Mouse (Mus musculus) cortical plate, adult 2 months (tissue): Measurements from ENCODE around the gene Foxd4. TPM values are rescaled to one million over a fixed set of nuclear protein-coding genes. Genes with fewer than 3 reads are reported as not detected.
"Not testable (repeated sequence)": the region's sequence is repeated elsewhere in the genome, so short reads cannot be mapped to it uniquely, and the experiment has no call there.

Experiments used
- H3K27ac ChIP-seq: fragments of 200-500 bp; 2 replicates; pipeline ENCODE4 v1.5.1; 2012; ENCODE audit warnings: low read length, control low read depth, inconsistent platforms; ENCODE audit not compliant: insufficient read depth
- H3K4me1 ChIP-seq: fragments of 200-500 bp; 2 replicates; pipeline ENCODE4 v1.6.1; 2011; ENCODE audit warnings: low read length; ENCODE audit not compliant: control insufficient read depth, insufficient read depth
- H3K4me3 ChIP-seq: fragments of 200-500 bp; 2 replicates; pipeline ENCODE4 v1.5.1; 2011; ENCODE audit warnings: mild to moderate bottlenecking, low read length, control low read depth; ENCODE audit not compliant: insufficient read depth
- CTCF ChIP-seq: fragments of 200-500 bp; IDR thresholded peaks from 2 replicates; pipeline ENCODE4 v1.5.1; 2011; ENCODE audit warnings: mild to moderate bottlenecking, control low read depth, low read length; ENCODE audit not compliant: insufficient read depth; ENCODE audit errors: extremely low read depth
- POLR2A ChIP-seq: fragments of 200-500 bp; IDR thresholded peaks from 2 replicates; pipeline ENCODE4 v1.6.1; 2011; ENCODE audit warnings: mild to moderate bottlenecking, low read length, control low read depth; ENCODE audit not compliant: insufficient read depth; ENCODE audit errors: extremely low read depth
- polyA plus RNA-seq: library from polyadenylated mRNA; depleted of rRNA; stranded (reverse); fragments of >200 nt; gene quantifications from 2 replicates; pipeline ENCODE4 v1.2.3, GENCODE M21; 2012

Gene Foxd4
- polyA plus RNA-seq, 1 experiment = not detected

DNA sequence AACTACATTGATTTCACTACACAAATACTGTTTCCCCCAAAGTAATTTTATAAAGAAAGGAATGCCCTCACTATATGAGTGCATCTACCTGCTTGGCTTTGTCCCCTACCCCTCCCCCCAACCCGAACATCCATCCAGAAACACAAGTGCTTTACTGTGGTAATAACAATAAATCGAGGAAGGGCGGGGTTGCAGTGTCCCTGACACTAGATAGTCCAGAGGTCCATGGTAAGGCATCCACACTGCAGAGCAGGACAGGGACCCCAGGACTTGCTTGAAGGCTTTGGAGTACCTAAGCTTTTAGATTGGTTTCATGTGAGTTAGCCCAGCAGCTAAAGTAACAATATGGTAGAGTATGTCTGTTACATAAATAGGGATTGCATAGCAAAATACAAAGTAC, 669 bp upstream of the Foxd4 start:
- Histone ChIP-seq H3K27ac (no peak overlapping the region), H3K4me3 (no peak overlapping the region), H3K4me1 (no peaks in the 10 kb centered on the region)
- TF ChIP-seq CTCF (no peak), POLR2A (no peak)

DNA sequence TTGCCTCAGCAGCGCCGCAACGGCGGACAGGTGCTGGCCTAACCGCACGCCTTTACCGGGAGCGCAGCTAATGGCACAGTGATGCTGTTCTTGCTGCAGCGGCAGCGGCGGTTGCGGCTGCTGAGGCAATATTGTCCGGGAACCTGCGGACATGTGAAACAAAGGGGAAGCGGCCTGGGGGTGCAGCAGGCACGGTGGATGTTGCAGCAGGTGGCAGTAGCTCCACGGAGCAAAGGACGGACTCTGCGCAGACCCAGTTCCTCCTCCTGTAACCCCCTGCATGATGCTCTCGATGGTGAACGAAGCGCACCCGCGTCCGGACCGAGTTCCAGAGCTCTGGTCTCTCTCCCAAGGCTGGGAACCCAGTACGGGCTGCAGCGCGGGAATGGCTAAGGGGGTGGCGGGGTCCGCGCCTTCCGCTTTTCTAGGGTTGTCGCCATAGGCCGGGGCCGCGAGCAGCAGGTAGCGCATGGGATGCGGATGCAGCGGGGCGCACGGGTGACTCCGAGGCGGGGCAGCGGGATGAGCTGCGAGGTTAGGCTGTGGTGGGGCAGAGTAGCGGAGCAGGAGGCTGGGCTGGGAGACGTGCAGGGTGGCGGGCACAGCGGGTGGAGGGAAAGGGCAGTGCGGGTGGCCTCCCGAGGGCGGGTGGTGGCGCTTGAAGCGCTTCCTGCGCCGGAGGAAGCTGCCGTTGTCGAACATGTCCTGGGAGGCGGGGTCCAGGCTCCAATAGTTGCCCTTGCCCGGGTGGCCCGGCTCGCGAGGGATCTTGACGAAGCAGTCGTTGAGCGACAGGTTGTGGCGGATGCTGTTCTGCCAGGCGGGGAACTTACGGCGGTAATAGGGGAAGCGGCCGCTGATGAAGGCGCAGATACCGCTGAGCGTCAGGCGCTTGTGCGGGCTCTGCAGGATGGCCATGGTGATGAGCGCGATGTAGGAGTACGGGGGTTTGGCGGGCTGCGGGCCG, 1.1 kb downstream of the Foxd4 start:
- no peak overlapping the region for H3K27ac ChIP-seq
- no peak overlapping the region for H3K4me3 ChIP-seq
- TF ChIP-seq POLR2A = no peak
- TF ChIP-seq CTCF = no peak
- H3K4me1 ChIP-seq = no peaks in the 10 kb centered on the region

DNA sequence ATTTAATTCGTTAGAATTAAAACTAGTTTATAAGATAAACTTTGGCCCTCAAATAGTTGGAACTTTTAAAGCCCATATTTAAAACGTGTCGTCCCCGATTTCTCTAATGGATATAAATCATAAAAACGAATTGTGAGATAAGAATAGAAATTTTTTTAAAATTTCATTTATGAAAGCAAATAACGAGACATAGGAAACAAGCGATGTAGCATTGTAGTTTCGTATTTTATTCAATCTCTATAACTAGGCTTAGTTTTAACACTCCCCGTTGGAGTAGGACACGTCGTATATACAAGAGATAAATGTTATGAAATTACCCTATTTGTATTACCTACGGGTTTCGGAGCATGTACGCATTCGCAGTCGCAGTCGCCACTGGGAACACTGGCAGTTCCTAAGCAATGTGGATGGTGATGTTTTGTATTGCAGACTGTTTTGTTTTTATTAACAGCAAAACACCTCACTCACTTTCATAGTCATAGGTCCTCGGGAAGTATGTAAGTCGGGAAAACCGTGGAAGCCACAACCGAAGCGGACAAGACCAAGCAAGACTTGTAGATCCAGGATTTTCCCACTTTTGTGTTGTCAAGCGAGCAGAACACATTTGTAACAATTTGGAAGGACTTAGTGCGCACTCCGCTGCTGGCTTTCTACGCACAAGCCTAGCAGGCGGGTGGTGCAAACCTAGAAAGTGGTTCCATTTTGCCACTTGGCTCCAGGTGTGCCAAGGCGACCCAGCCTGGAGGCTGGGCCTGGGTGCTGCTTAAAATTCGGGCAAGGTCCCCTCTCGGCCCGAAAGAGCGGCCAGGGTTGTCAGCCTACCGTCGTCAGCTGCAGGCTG, 2.0 kb downstream of the Foxd4 start:
- H3K4me1 ChIP-seq = no peaks in the 10 kb centered on the region
- H3K27ac ChIP-seq = no peak overlapping the region
- TF ChIP-seq CTCF (no peak), POLR2A (no peak)
- no peak overlapping the region for H3K4me3 ChIP-seq

DNA sequence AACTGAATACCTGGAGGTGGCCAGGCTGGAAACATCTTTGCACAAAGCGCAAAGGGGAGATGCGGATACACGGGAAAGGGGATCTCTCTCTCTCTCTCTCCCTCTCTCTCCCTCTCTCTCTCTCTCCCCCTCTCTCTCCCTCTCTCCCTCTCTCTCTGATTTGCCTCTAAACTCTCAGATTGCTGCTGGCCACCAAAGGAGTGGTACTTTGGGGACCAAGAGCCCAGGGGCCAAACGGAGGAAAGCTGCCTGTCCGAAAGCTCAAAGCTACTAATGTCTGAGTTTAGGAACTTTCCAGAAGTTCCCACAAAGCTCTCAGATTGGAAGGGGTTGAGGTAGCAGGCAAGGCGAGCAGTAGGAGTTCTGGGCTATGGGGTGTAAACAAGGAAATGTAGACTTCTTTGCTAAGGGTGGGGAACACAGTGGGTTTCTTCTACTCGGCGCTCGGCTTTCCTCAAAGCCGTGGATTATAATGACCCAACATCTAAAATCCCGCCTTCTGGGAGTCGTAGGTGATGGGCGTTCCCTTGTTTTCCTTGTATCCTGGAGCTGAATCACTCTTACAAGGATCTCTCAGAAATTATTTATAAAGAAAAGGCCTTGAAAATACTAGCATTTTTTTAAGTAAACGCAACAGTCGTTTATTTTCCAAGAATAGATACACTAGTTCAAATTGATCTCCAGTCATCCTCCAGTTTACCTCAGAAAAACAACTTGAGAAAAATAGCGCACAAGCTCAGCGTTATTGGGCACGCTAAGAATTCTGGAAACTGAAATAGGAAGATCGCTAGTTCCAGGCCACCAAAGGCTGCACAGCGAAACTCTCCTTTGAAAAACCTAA, 2.9 kb downstream of the Foxd4 start:
- Histone ChIP-seq H3K4me3 (no peak overlapping the region), H3K27ac (no peak overlapping the region), H3K4me1 (no peaks in the 10 kb centered on the region)
- TF ChIP-seq CTCF (no peak), POLR2A (no peak)

DNA sequence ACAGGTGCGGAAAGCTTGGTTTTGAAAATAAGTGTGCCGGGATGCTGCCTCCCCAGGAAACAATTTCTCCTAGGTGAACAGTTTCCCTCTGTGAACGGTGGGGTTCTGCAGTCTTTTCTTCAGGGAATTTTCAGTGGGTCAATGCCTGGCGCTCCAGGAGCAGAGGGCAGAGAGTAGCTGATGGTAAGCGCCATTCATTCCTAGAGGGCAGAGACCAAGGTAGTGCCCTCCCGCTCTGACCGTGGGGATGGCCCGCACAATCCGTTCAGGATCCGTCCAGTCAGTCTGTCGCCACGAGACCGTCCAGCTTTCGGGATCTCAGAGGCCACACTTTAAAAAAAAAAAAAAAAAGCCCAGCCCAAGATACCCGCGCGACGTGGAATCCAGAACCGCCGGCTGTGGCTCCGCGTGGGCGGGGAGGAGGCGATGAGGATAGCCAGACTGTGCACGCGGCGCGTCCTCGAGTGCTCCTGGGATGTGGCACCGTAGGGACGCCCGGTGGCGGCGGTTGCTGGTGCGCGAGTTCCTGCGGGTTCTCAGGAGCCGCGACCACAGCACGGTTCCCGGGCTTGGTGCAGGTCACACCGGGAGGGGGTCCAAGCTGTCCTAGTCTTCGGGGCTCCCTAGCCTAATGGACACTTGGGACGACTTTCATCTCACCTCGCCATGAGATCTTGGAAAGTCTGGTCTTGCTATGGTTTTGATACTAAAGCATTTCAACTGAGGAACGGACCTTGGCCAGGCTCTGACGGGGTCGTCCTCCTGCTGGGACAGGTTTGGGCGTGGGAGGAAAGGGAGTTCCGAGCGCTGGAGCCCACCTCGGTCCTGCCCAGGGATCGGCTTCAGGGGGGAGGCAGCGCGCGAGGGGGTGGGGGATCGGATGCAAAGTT, 3.7 kb downstream of the Foxd4 start:
- Histone ChIP-seq H3K27ac (no peak overlapping the region), H3K4me3 (no peak overlapping the region), H3K4me1 (no peaks in the 10 kb centered on the region)
- TF ChIP-seq CTCF (no peak), POLR2A (no peak)

DNA sequence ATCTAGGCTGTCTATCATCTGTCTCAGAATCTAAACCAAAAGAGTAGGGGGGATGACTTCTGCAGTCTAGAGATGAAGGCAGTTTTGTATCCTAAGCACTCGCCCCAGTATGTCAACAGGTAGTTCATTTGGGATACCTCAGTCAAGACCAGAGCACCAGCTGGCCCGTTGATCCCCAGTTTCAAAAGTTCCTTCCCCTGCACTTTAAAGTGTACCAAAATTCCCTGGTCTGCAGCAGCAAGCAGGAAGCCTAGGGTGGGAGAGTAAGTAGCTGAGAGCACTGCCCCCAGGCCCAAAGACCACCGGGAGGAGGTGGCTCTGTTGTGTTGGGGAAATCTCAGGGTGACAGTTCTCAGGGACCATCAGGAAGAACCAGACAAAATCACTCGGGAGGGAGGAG, 4.5 kb downstream of the Foxd4 start:
- Histone ChIP-seq H3K27ac (no peak overlapping the region), H3K4me3 (no peak overlapping the region), H3K4me1 (no peaks in the 10 kb centered on the region)
- TF ChIP-seq POLR2A = no peak
- TF ChIP-seq CTCF = no peak

DNA sequence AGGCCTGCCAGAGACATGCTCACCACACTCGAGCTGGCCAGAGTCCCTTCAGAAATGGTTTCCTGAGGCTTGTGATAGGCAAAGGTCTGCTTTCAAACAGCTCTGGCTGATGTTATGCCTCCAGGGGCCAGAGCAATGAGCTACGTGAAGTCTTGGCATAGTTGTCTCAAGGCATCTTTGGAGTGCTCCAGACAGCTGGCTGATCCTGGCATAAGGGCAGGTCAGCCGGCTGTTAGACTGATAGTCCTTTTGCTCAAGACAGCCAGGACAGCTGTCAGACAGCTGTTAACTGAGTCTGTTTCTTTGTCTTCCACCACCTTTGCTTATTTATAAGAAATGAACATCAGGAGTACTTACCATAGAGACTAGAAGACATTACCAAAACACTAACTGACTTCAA, 14.1 kb downstream of the Foxd4 start:
- TF ChIP-seq POLR2A = no peak
- no peak for TF ChIP-seq CTCF
- Histone ChIP-seq H3K27ac (no peak overlapping the region), H3K4me3 (no peak overlapping the region), H3K4me1 (no peaks in the 10 kb centered on the region)

DNA sequence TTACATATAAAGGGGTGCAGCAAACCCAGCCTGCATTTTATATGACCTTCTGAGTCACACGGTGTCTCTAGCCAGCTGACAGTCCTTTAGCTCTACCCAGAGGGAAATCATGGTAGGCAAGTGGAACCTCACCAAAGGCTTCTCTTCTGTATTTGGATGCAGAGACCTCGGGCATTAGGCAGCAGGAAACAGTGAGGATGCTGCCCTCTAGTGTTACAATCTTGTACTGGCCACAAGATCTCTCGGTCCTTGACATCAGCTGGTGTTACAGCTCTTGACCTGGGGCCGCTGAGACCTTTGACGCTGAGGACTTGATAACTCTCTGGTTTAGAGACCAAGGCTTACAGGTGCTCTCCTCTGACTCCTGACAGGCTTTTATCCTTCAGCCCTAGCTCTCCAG, 15.5 kb downstream of the Foxd4 start:
- Histone ChIP-seq H3K27ac (no peak overlapping the region), H3K4me1 (no peaks in the 10 kb centered on the region), H3K4me3 (no peak overlapping the region)
- TF ChIP-seq POLR2A (no peak), CTCF (peak; percentile 89)

DNA sequence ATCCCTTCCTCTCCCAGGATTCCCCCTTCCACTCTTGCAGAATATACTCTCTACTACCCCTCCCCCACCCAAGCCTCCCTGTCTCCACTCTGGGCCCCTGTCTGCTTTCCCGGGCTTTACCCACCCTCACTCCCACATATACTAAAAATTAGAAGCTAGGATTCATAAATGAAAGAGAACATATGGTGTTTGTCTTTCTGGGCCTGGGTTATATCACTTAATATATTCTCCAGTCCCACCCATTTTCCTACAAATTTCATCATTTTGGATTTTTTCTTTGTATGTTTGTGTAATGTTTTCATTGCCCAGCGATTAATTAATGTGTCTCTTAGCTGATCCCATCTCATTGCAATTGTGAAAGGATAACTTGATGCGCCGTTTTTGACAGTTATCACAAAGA, 19.8 kb downstream of the Foxd4 start:
- Histone ChIP-seq H3K4me3 (no peak overlapping the region), H3K4me1 (no peaks in the 10 kb centered on the region), H3K27ac (no peak overlapping the region)
- TF ChIP-seq CTCF (no peak), POLR2A (no peak)

DNA sequence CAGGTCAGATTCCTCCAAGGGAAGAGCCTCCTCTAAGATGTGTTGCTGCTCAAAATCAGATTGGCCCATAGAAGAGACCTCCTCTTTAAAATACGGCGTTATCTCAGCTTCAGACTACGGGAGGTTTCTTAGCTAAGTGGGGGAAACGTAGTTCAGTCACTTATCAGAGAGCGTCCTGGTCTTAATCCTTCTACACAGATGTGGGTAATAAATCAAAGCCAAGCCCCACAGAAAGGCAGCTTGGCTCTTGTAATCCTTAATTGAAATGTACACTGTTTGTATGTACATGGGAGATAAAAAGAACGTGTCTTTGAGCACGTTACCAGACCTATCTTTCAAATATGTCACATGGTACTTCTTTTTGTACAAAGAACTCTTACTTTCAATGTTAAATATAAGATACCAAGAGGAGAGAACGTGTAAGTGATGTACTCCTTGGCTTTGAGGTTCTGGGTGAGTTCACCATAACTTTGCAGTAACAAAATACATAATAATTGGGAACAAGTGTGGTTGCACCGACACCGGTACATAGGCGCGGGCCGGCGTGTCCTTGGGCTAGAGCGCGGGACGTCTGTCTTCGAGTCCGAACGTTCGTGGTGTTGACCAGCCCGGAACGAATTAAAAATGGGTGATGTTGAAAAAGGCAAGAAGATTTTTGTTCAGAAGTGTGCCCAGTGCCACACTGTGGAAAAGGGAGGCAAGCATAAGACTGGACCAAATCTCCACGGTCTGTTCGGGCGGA, 25.7 kb downstream of the Foxd4 start, which contains the start of gene Gm10053:
TSS of gene Gm10053 (plus strand) at position 558 of the 742 bp plus-strand sequence.
- not testable (repeated sequence) for H3K27ac ChIP-seq, H3K4me3 ChIP-seq, H3K4me1 ChIP-seq
